ENCODE assay signal across 21 mouse cellular contexts in the genomic region with DNA sequence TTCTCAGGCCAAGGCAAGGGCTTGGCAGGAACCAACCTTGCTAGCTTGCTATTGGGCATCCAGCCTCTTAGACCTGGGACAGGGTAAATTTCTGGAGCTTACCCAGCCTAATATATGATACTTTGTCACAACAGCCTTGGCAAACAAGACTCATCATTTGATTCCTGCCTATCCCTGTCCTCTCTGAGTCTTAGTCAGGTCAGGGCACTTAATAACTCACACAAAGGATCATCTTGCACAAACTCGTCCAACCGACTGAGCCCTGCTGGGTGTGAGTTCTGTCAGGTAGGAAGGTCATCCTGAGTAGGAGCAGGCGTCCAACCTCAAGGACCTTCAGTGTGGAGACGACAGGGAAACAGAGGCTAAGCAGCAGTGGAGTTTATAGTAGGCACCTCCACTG.
"Had no signal": no experiment of that assay in that cellular context is flagged by ENCODE, and none has a peak within 500 bp of the region (broad histone marks: within the 10 kb centered on the region; RNA-seq: fewer than 3 reads in every experiment).

No protein-coding gene starts in this region.

- H3K4me2 ChIP-seq: limb, embryonic 13.5 days; liver, embryonic 12.5 days; liver, embryonic 15.5 days; lung, embryonic 15.5 days; midbrain, embryonic 13.5 days; neural tube, embryonic 13.5 days had no signal

- H3K9me3 ChIP-seq: limb, embryonic 13.5 days; liver, embryonic 12.5 days; liver, embryonic 15.5 days; lung, embryonic 15.5 days; megakaryocyte, embryonic 14.5 days; midbrain, embryonic 10.5 days; midbrain, embryonic 13.5 days; neural tube, embryonic 13.5 days had no signal

- H3K36me3 ChIP-seq: limb, embryonic 13.5 days; liver, embryonic 12.5 days; liver, embryonic 15.5 days; lung, embryonic 15.5 days; midbrain, embryonic 10.5 days; midbrain, embryonic 13.5 days; neural tube, embryonic 13.5 days had no signal

- H3K27ac ChIP-seq: limb, embryonic 13.5 days; liver, embryonic 12.5 days; liver, embryonic 15.5 days; lung, embryonic 15.5 days; midbrain, embryonic 10.5 days; midbrain, embryonic 13.5 days had no signal

- H3K4me3 ChIP-seq: limb, embryonic 13.5 days; liver, embryonic 12.5 days; liver, embryonic 15.5 days; lung, embryonic 15.5 days; megakaryocyte, embryonic 14.5 days; midbrain, embryonic 10.5 days; midbrain, embryonic 13.5 days; myocyte; neural tube, embryonic 13.5 days had no signal

- H3K9ac ChIP-seq: limb, embryonic 13.5 days; liver, embryonic 12.5 days; liver, embryonic 15.5 days; lung, embryonic 15.5 days; midbrain, embryonic 13.5 days; neural tube, embryonic 13.5 days had no signal

- DNase-seq: kidney, postnatal 14 days; kidney, postnatal 4 days; left cerebral cortex, postnatal 4 days; liver; lung, adult 18-20 months; lung, postnatal 10 days; lung, postnatal 36 days; retina, postnatal 1 day; right cerebral cortex, postnatal 25 days; thymus, adult 18-20 months; thymus, postnatal 36 days had no signal

- ATAC-seq: liver, embryonic 12.5 days; midbrain, embryonic 13.5 days; midbrain, embryonic 16.5 days had no signal

- H3K27me3 ChIP-seq: limb, embryonic 13.5 days; liver, embryonic 12.5 days; liver, embryonic 15.5 days; lung, embryonic 15.5 days; midbrain, embryonic 13.5 days; neural tube, embryonic 13.5 days had no signal
